Mouse (Mus musculus) liver, postnatal 0 days (tissue): ENCODE data around the gene Fbxo41.
"Not testable (repeated sequence)": the region's sequence is repeated elsewhere in the genome, so short reads cannot be mapped to it uniquely, and the experiment has no call there.

Experiments
- CTCF ChIP-seq: sonication (generic); IDR thresholded peaks from 2 replicates; pipeline ENCODE4 v1.5.1; 2016; ENCODE audit warnings: antibody characterized with exemption, low read depth
- EP300 ChIP-seq: IDR thresholded peaks from 2 replicates; pipeline ENCODE4 v1.6.1; 2016; ENCODE audit warnings: antibody characterized with exemption, low read depth, mild to moderate bottlenecking

DNA sequence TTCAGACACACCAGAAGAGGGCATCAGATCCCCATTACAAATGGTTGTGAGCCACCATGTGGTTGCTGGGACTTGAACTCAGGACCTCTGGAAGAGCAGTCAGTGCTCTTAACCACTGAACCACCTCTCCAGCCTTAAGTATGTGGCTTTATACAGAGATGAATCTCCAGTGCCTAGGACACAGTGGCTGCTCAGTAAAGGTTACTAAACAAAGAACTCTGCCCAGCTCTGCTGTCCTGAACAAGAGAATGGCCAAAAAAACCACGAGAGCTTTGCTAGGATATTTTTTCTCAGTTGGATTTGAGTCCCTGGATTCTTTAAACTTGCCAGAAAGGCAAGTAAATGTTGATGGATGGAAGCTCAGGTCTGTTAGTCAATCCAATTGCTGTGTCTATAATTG lies 52.7 kb downstream of the Fbxo41 start:
- TF ChIP-seq CTCF, EP300: not testable (repeated sequence)
